ENCODE assay signal across 17 mouse cellular contexts in the genomic region with DNA sequence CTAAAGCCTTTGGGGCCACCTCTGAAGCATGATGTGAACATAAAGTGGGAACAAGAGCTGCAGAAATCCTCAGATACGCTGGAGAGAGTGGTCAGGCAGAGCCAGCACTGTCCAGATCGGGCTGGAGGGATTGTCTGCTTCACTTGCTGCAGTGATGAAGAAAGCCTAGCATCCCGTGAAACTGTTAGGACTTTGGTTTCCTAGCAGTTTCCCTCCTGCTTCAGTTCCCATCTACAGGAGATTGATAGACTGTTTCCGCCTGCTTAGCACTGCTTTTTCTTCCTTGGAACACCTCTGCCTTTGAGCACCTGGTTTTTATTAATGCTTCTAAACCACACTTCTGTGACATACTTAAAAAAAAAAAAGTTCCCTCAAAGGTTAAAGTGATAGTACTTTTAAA.
DNase-seq lines count a peak whose midpoint lies in the region; ATAC-seq and TF ChIP-seq lines count a peak whose summit lies in the region.
"Had no signal": no experiment of that assay in that cellular context is flagged by ENCODE, and none has a peak within 500 bp of the region (broad histone marks: within the 10 kb centered on the region; RNA-seq: fewer than 3 reads in every experiment).

No protein-coding gene starts in this region.

- H3K4me1 ChIP-seq in hindbrain, embryonic 12.5 days, result peaks cover 7% of the 10 kb centered on the region
- H3K4me1 ChIP-seq in hindbrain, embryonic 11.5 days (replicated peaks; ENCODE audit: control insufficient read depth, insufficient read depth, low read length), result no peaks in the 10 kb centered on the region
- peaks cover 20% of the 10 kb centered on the region for H3K4me1 ChIP-seq in neural tube, embryonic 13.5 days (replicated peaks)
- H3K4me1 ChIP-seq in neural tube, embryonic 15.5 days, result peaks cover 4% of the 10 kb centered on the region
- H3K4me1 ChIP-seq in liver, postnatal 0 days (ENCODE audit: insufficient read depth), result peaks cover 3% of the 10 kb centered on the region; the same call in 1 of the 2 replicates

- no peak for ATAC-seq in hindbrain, embryonic 12.5 days (ENCODE audit: low FRiP score)
- no peak for ATAC-seq in hindbrain, embryonic 11.5 days (ENCODE audit: low FRiP score)
- ATAC-seq in neural tube, embryonic 13.5 days (ENCODE audit: low read depth), result no peak
- no peak for ATAC-seq in neural tube, embryonic 15.5 days (ENCODE audit: low FRiP score)
- ATAC-seq in liver, postnatal 0 days, result no peak
- ATAC-seq: intestine, embryonic 15.5 days had no signal

- no peak for TF ChIP-seq EP300 in liver, postnatal 0 days (IDR thresholded peaks at IDR 0.05; ENCODE audit: low read depth)

- H3K27me3 ChIP-seq in hindbrain, embryonic 12.5 days, result no peaks in the 10 kb centered on the region
- H3K27me3 ChIP-seq in hindbrain, embryonic 11.5 days (ENCODE audit: control insufficient read depth, insufficient read depth, low read length), result no peaks in the 10 kb centered on the region
- no peaks in the 10 kb centered on the region for H3K27me3 ChIP-seq in neural tube, embryonic 13.5 days
- H3K27me3 ChIP-seq in neural tube, embryonic 15.5 days (replicated peaks), result no peaks in the 10 kb centered on the region
- no peaks in the 10 kb centered on the region for H3K27me3 ChIP-seq in liver, postnatal 0 days (ENCODE audit: insufficient read depth, low read length)
- H3K27me3 ChIP-seq: intestine, embryonic 15.5 days had no signal

- peak overlapping the region; percentile 55; the same call in 1 of the 2 replicates for H3K27ac ChIP-seq in hindbrain, embryonic 12.5 days
- H3K27ac ChIP-seq in hindbrain, embryonic 11.5 days (ENCODE audit: low read depth, low read length), result no peak overlapping the region
- peak overlapping the region; percentile 54 for H3K27ac ChIP-seq in neural tube, embryonic 13.5 days (replicated peaks)
- no peak overlapping the region for H3K27ac ChIP-seq in neural tube, embryonic 15.5 days (replicated peaks)
- H3K27ac ChIP-seq in liver, postnatal 0 days (ENCODE audit: low read depth), result no peak overlapping the region
- H3K27ac ChIP-seq: intestine, embryonic 15.5 days; macrophage had no signal

- H3K36me3 ChIP-seq in hindbrain, embryonic 12.5 days, result no peaks in the 10 kb centered on the region
- H3K36me3 ChIP-seq in hindbrain, embryonic 11.5 days (ENCODE audit: control insufficient read depth, insufficient read depth, low read length), result no peaks in the 10 kb centered on the region
- no peaks in the 10 kb centered on the region for H3K36me3 ChIP-seq in neural tube, embryonic 13.5 days
- no peaks in the 10 kb centered on the region for H3K36me3 ChIP-seq in neural tube, embryonic 15.5 days
- H3K36me3 ChIP-seq in liver, postnatal 0 days (replicated peaks; ENCODE audit: insufficient read depth, low read length), result no peaks in the 10 kb centered on the region
- H3K36me3 ChIP-seq: intestine, embryonic 15.5 days had no signal

- DNase-seq in hindbrain, embryonic 11.5 days (ENCODE audit: low spot score), result no peak
- peak; percentile 58 for DNase-seq in hindlimb bud, embryonic 11.5 days (ENCODE audit: extremely low spot score, low read depth, low spot score)
- no peak for DNase-seq in adrenal gland, postnatal 25 days
- no peak for DNase-seq in liver, postnatal 0 days
- DNase-seq: adrenal gland, postnatal 14 days; cerebellum, adult 9-11 months; heart, adult 11 months; lung, adult 18-20 months; midbrain, embryonic 14.5 days; right cerebral cortex, adult 18-20 months had no signal

- no peak overlapping the region for H3K4me2 ChIP-seq in hindbrain, embryonic 12.5 days (replicated peaks)
- H3K4me2 ChIP-seq in hindbrain, embryonic 11.5 days (replicated peaks; ENCODE audit: low read depth, low read length), result no peak overlapping the region
- no peak overlapping the region for H3K4me2 ChIP-seq in neural tube, embryonic 13.5 days
- no peak overlapping the region for H3K4me2 ChIP-seq in neural tube, embryonic 15.5 days
- no peak overlapping the region for H3K4me2 ChIP-seq in liver, postnatal 0 days (ENCODE audit: low read depth, low read length)
- H3K4me2 ChIP-seq: intestine, embryonic 15.5 days had no signal

- TF ChIP-seq CTCF in liver, postnatal 0 days (IDR thresholded peaks at IDR 0.05; ENCODE audit: low read depth), result no peak

- H3K9ac ChIP-seq in hindbrain, embryonic 12.5 days, result no peak overlapping the region
- H3K9ac ChIP-seq in hindbrain, embryonic 11.5 days (ENCODE audit: low read depth, low read length), result no peak overlapping the region
- no peak overlapping the region for H3K9ac ChIP-seq in neural tube, embryonic 13.5 days
- no peak overlapping the region for H3K9ac ChIP-seq in neural tube, embryonic 15.5 days (replicated peaks)
- H3K9ac ChIP-seq in liver, postnatal 0 days (replicated peaks), result no peak overlapping the region
- H3K9ac ChIP-seq: intestine, embryonic 15.5 days had no signal

- WGBS in hindbrain, embryonic 12.5 days, result 43% methylated on average over 4 of the region's 4 CpGs
- 60% methylated on average over 4 of the region's 4 CpGs for WGBS in hindbrain, embryonic 11.5 days
- WGBS in neural tube, embryonic 13.5 days, result 30% methylated on average over 4 of the region's 4 CpGs
- WGBS in neural tube, embryonic 15.5 days, result 37% methylated on average over 4 of the region's 4 CpGs
- WGBS in liver, postnatal 0 days (ENCODE audit: insufficient replicate concordance), result 69% methylated on average over 4 of the region's 4 CpGs

- no peak overlapping the region for H3K4me3 ChIP-seq in hindbrain, embryonic 12.5 days
- H3K4me3 ChIP-seq in hindbrain, embryonic 11.5 days (ENCODE audit: low read depth, low read length), result no peak overlapping the region
- no peak overlapping the region for H3K4me3 ChIP-seq in neural tube, embryonic 13.5 days
- H3K4me3 ChIP-seq in neural tube, embryonic 15.5 days (replicated peaks), result no peak overlapping the region
- H3K4me3 ChIP-seq in liver, postnatal 0 days (ENCODE audit: low read depth, low read length), result no peak overlapping the region
- H3K4me3 ChIP-seq: erythroblast, embryonic 14.5 days; intestine, embryonic 15.5 days had no signal

- H3K9me3 ChIP-seq in hindbrain, embryonic 12.5 days (replicated peaks), result no peaks in the 10 kb centered on the region
- no peaks in the 10 kb centered on the region for H3K9me3 ChIP-seq in hindbrain, embryonic 11.5 days (ENCODE audit: control insufficient read depth, low read length)
- no peaks in the 10 kb centered on the region for H3K9me3 ChIP-seq in neural tube, embryonic 13.5 days
- H3K9me3 ChIP-seq in neural tube, embryonic 15.5 days (replicated peaks), result no peaks in the 10 kb centered on the region
- no peaks in the 10 kb centered on the region for H3K9me3 ChIP-seq in liver, postnatal 0 days (ENCODE audit: low read length)
- H3K9me3 ChIP-seq: G1E; intestine, embryonic 15.5 days had no signal

Comparison
In these comparisons a context has a peak if more than half of its experiments do, and no peak if none do; other contexts are left out.
1. H3K27ac ChIP-seq: peak in hindbrain, embryonic 12.5 days (single experiment) and neural tube, embryonic 13.5 days (single experiment); none in hindbrain, embryonic 11.5 days (single experiment), neural tube, embryonic 15.5 days (single experiment) and liver, postnatal 0 days (single experiment).